Mouse (Mus musculus) heart, embryonic 14.5 days (tissue): ENCODE measurements around the gene Ptprk. TPM values are rescaled to one million over a fixed set of nuclear protein-coding genes. Genes with fewer than 3 reads are reported as not detected.

Experiments used
- ATAC-seq: fragments of 200-750 bp; cut with Nextera tagmentation; 2 replicates; pipeline ENCODE4 v1.8.0; 2017; ENCODE audit warnings: low read depth, moderate TSS enrichment; ENCODE audit not compliant: insufficient number of reproducible peaks, insufficient read depth, low FRiP score
- H3K27ac ChIP-seq, 2 experiments: fragments of 200-500 bp in 1 of 2; fragments of 300-500 bp in 1 of 2; sonication (generic) in 1 of 2; replicated peaks in 1 of 2; 2 replicates each; pipeline ENCODE4 v1.5.1; 2012 to 2014; ENCODE audit warnings: low read depth in 2 of 2, low read length in 2 of 2, control low read depth in 1 of 2, mild to moderate bottlenecking in 1 of 2, mixed read lengths in 1 of 2; ENCODE audit not compliant: control insufficient read depth in 1 of 2, insufficient read depth in 1 of 2
- H3K27me3 ChIP-seq: fragments of 300-500 bp; sonication (generic); 2 replicates; pipeline ENCODE4 v1.6.1; 2014; ENCODE audit warnings: mild to moderate bottlenecking, low read length, control low read depth; ENCODE audit not compliant: control insufficient read depth, insufficient read depth
- H3K36me3 ChIP-seq: fragments of 300-500 bp; sonication (generic); 2 replicates; pipeline ENCODE4 v1.6.1; 2014; ENCODE audit warnings: mild to moderate bottlenecking, control low read depth, low read length, mixed read lengths; ENCODE audit not compliant: control insufficient read depth, insufficient read depth
- H3K4me1 ChIP-seq, 2 experiments: fragments of 200-500 bp in 1 of 2; fragments of 300-500 bp in 1 of 2; sonication (generic) in 1 of 2; 2 replicates each; pipeline ENCODE4 v1.6.1; 2012 to 2014; ENCODE audit warnings: low read length in 2 of 2, control low read depth in 1 of 2, mixed read lengths in 1 of 2; ENCODE audit not compliant: control insufficient read depth in 2 of 2, insufficient read depth in 2 of 2
- H3K4me2 ChIP-seq: fragments of 300-500 bp; sonication (generic); 2 replicates; pipeline ENCODE4 v1.6.1; 2014; ENCODE audit warnings: mild to moderate bottlenecking, low read length
- H3K4me3 ChIP-seq, 2 experiments: fragments of 200-500 bp in 1 of 2; fragments of 300-500 bp in 1 of 2; sonication (generic) in 1 of 2; 2 replicates each; pipeline ENCODE4 v1.5.1; 2012 to 2014; ENCODE audit warnings: low read length in 2 of 2, mild to moderate bottlenecking in 2 of 2, control low read depth in 1 of 2, low read depth in 1 of 2, moderate library complexity in 1 of 2; ENCODE audit not compliant: control insufficient read depth in 1 of 2, insufficient read depth in 1 of 2
- H3K9ac ChIP-seq: fragments of 300-500 bp; sonication (generic); 2 replicates; pipeline ENCODE4 v1.6.1; 2014; ENCODE audit warnings: mild to moderate bottlenecking, low read length
- H3K9me3 ChIP-seq: fragments of 300-500 bp; sonication (generic); 2 replicates; pipeline ENCODE4 v1.6.1; 2016; ENCODE audit warnings: low read length, control low read depth; ENCODE audit not compliant: control insufficient read depth
- WGBS: fragments of 180-500 bp; shearing (Covaris S2); extraction: QIAGEN DNeasy Blood & Tissue Kit; methylation state at CpG from one replicate; pipeline ENCODE4 v1.1.7; 2014; 5-methylcytosine and 5-hydroxymethylcytosine counted together
- polyA plus RNA-seq: library from polyadenylated mRNA; unstranded; fragments of >200 nt; fragmentation: Nextera tagmentation; extraction: Ambion mirVana; gene quantifications from 2 replicates; pipeline ENCODE4 v1.2.1, GENCODE M21; 2014

Ptprk gene
- polyA plus RNA-seq, 1 experiment from 2014 or later, result 43.6 TPM

GRCm38 (mm10) chr10:28387563-28388222 is 313.1 kb downstream of the Ptprk start:
- Histone ChIP-seq H3K4me2 (no peak overlapping the region), H3K27ac (no peak overlapping the region), H3K9me3 (no peaks in the 10 kb centered on the region), H3K36me3 (peaks cover 8% of the 10 kb centered on the region), H3K4me1 (no peaks in the 10 kb centered on the region), H3K4me3 (no peak overlapping the region), H3K27me3 (no peaks in the 10 kb centered on the region), H3K9ac (no peak overlapping the region)
- ATAC-seq, result no peak
- 93% methylated on average over 15 of the region's 15 CpGs for WGBS

DNA sequence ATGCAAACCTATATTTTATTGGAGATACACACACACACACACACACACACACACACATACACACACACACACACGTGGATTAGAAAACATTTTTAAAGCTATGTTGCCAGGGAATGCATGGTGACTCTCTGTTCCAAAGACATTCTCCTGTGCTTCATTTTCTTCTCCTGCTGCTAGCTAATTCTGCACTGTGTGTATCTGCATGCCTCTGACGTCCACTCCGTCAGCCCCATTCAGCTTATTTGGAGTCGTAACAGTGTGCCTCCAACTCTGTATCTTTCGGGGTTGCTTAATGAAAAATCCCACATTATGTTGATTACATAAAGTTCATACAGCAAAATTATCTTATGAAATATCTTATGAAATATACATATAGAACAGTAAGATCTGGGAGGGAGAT is 316.5 kb downstream of the Ptprk start:
- no peak overlapping the region for H3K4me2 ChIP-seq
- H3K4me1 ChIP-seq, result peaks cover 0 to 2% of the 10 kb centered on the region in 2 experiments; a peak in 2 of 4 replicates
- no peak overlapping the region for H3K9ac ChIP-seq
- ATAC-seq, result no peak
- no peaks in the 10 kb centered on the region for H3K9me3 ChIP-seq
- 93% methylated on average over 5 of the region's 5 CpGs for WGBS
- no peak overlapping the region for H3K4me3 ChIP-seq
- no peaks in the 10 kb centered on the region for H3K36me3 ChIP-seq
- no peak overlapping the region for H3K27ac ChIP-seq
- H3K27me3 ChIP-seq, result no peaks in the 10 kb centered on the region

DNA sequence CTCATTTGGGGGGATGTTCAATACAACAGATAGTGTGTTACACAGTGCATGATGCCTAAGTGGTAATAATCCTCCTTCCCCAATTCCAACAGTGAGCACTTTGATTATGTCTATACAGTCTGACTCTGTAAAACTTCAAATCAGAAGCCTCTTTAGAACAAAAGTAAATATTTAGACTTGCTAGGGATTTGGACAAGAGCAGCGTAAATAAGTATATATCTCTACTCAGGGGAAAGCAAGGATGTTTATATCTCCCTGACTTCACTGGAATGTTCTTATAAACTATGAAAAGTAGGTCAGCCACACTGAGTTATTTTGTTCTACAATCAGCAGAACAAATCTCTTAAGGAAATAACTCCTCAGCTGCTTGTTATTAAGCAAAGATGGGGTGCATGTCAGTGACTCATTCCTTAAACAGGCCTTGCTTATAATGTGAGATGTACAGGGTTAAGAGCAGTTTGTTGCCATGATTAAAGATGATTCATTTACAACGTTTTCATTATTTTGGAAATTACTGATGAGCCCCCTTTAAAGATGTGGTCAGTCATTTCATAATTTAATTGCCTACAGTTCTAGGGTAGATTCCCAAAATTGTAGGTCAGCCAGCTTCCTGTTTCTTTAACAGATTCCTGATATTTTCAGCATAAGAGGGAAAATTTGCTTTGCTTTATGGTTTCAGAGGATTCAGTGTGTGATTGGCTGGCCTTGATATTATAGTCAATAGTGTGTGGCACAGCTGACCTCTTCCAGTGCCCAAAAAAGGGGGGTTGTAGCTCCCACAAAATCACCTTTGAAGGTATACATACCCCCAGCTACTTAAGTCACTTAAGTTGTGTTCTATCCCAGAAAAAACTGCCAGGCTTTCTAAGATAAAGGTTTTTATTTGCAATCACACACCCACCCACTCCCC is 321.2 kb downstream of the Ptprk start:
- Histone ChIP-seq H3K4me2 (no peak overlapping the region), H3K27ac (peak overlapping the region in 1 of 2 experiments; percentile 21; a peak in 1 of 4 replicates), H3K9me3 (no peaks in the 10 kb centered on the region), H3K9ac (no peak overlapping the region), H3K36me3 (no peaks in the 10 kb centered on the region), H3K4me1 (peaks cover 0 to 7% of the 10 kb centered on the region in 2 experiments; a peak in 2 of 4 replicates), H3K27me3 (no peaks in the 10 kb centered on the region), H3K4me3 (no peak overlapping the region)
- ATAC-seq, result no peak
- 74% methylated on average over 2 of the region's 2 CpGs for WGBS

DNA sequence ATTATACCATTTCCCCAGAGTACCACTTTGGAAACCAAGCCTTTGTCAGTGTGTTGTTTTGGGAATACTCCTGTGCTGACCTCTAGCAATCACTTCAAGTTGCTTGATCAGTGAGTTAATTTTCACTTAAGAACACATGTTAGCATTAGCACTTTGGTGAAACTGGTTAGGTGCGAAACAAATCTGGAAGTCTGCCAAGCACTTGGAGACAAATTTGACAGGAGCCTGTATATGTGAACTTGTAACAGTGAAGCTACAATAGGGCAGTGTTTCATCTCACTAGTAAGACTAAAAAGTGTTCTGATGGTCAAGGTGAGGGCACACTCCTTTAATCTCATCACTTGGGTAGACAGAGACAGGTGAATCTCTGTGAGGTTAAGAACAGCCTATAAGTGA is 321.9 kb downstream of the Ptprk start:
- Histone ChIP-seq H3K4me3 (no peak overlapping the region), H3K27me3 (no peaks in the 10 kb centered on the region), H3K4me1 (peaks cover 0 to 7% of the 10 kb centered on the region in 2 experiments; a peak in 2 of 4 replicates), H3K9me3 (no peaks in the 10 kb centered on the region), H3K36me3 (no peaks in the 10 kb centered on the region), H3K9ac (no peak overlapping the region), H3K27ac (peak overlapping the region in 1 of 2 experiments; percentile 21; a peak in 1 of 4 replicates), H3K4me2 (no peak overlapping the region)
- ATAC-seq, result no peak
- 14% methylated on average over 1 of the region's 1 CpGs for WGBS

GRCm38 (mm10) chr10:28401796-28402195 is 327.2 kb downstream of the Ptprk start:
- no peak for ATAC-seq
- Histone ChIP-seq H3K27me3 (no peaks in the 10 kb centered on the region), H3K9ac (no peak overlapping the region), H3K27ac (no peak overlapping the region), H3K4me1 (no peaks in the 10 kb centered on the region), H3K9me3 (no peaks in the 10 kb centered on the region), H3K36me3 (no peaks in the 10 kb centered on the region), H3K4me2 (no peak overlapping the region), H3K4me3 (no peak overlapping the region)

DNA sequence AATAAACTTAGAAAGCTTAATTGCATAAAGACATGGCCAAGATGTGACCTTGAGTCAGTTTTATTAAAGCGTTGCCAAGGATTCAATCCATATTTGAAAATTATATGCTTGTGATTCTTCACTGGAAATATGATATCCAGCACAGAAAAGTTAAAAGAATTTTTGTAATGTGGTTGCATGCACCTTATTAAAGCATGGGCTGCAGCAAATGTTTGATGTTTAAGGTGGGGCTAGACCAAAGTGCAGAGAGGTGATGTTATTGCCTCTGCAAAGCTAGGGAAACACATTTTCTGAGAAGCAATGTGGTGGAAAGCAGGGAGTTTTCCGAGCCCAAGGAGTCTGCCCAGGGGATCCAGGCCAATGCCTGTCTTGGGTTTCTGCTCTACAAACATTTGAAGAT is 334.4 kb downstream of the Ptprk start:
- no peaks in the 10 kb centered on the region for H3K4me1 ChIP-seq
- no peaks in the 10 kb centered on the region for H3K27me3 ChIP-seq
- no peak for ATAC-seq
- no peak overlapping the region for H3K4me3 ChIP-seq
- no peak overlapping the region for H3K9ac ChIP-seq
- no peaks in the 10 kb centered on the region for H3K36me3 ChIP-seq
- H3K4me2 ChIP-seq, result no peak overlapping the region
- H3K27ac ChIP-seq, result no peak overlapping the region
- 81% methylated on average over 2 of the region's 2 CpGs for WGBS
- H3K9me3 ChIP-seq, result no peaks in the 10 kb centered on the region

- Histone ChIP-seq H3K4me1 (no peaks in the 10 kb centered on the region), H3K9ac (no peak overlapping the region), H3K36me3 (no peaks in the 10 kb centered on the region), H3K27ac (no peak overlapping the region), H3K27me3 (no peaks in the 10 kb centered on the region), H3K4me3 (no peak overlapping the region), H3K4me2 (no peak overlapping the region), H3K9me3 (peaks cover 3% of the 10 kb centered on the region; the same call in 1 of the 2 replicates)
- 67% methylated on average over 4 of the region's 4 CpGs for WGBS
- ATAC-seq, result no peak
These were observed 340.2 kb downstream of the Ptprk start for GRCm38 (mm10) chr10:28414823-28415222.
